Mouse (Mus musculus): ENCODE measurements around the gene Mfap1b.

Gene Mfap1b

DNA sequence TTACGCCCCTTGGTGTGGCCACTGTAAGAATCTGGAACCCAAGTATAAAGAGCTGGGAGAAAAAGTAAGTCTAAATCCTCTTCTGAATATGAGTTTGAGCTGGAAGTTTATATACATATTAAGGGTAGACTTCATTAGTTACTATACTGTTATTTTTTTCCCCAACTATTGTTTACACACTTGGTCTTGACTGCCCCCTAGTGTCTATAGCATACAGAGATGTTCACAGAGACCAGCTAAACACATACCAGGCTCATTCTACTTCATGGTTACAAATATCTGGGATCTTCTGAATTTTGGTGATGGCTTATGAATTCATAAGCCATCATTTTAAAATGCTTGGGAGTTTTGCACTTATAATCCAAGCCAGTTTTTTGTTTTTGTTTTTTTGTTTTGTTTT lies 39.0 kb downstream of the Mfap1b start:
- peak; percentile 48 for DNase-seq (ENCODE audit: low spot score)

DNA sequence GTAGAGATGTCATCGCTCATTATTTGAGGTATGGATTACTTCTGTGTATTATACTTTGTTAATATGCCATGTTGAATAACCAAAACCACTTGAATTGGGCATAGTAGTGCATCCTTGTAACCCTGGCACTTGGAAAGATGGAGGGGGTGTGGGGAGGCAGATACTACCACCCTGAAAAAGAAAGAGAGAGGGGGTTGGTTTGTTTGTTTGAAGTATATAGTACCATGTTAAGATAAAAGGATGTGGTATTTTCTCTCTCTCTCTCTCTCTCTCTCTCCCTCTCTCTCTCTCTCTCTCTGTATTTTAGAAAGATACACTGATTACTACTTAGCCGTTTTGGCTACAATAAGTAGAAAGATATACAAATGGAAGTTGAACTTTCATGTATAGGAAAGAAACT lies 48.0 kb downstream of the Mfap1b start:
- DNase-seq (ENCODE audit: low spot score): no peak

DNA sequence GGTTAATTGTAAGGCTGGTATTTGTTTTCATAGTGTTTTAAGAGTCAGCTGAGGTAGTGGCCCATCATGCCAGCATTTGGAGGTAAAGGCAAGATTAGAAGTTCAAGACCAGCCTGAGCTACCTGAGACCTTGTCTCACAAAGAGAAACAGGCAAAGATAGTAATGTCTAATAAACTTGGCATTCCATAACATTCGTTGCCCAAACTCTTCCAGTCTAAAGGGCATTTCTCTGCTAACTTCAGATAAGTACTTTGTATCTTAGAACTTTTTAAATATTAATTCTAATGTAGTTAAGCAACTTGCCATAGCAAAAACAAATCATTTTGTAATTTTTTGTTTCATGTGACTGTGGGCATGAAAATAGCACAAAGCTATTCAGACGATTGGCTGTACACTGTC lies 50.7 kb downstream of the Mfap1b start:
- no peak for DNase-seq (ENCODE audit: low spot score)

DNA sequence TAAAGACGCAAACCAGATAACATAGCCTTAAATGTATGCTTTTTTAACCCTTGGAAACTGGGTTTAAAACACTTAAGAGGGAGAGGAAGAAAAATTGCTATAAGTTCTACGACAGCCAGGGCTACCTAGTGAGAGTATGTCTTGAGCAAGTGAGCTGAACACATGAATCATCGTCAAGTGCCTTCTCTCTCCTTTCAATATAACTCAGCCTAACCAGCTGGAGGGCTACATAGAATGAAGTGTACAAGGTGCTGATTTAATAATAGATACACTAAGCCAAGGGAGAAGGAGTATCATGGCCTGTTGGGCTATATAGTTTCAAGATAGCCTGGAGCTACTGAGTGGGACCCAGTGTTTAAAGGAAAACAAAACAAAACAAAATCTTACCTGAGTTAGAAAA lies 55.4 kb downstream of the Mfap1b start:
- DNase-seq (ENCODE audit: low spot score): no peak

DNA sequence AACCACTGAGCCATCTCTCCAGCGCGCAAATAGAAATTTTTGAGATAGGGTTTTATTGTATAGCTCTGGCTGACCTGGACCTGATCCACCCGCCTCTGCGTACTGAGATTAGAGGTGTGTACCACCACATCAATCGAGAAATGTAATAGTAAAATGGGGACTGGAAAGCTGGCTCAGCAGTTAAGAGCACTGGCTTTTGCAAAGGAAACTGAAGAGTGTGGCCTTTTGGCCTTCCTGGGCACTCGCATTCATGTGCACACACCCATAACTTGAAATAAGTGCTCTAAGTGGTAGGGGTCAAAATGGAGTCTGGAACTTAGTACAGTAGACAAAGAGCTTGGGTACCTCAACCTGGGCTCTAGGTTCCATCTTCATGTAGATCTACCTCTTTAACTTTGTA lies 57.5 kb downstream of the Mfap1b start:
- no peak for DNase-seq (ENCODE audit: low spot score)

DNA sequence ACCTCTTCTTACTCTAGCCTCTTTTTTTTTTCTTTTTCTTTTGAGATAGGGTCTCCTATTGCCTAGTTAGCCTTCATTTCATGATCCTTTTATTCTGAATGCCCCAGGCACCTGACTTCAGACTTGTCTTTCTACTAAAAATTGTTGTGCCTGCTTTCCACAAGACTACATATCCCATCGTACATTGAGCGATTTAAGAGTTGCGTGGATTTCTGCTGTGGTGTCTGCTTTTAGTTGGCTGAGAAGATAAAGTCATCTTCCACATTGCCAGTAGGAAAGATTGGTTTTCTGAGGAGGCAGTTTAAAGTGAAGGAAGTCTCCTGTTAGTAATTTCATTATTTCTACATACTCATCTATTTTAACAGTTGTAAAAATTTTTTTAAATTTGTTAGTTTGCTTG lies 58.3 kb downstream of the Mfap1b start:
- DNase-seq (ENCODE audit: low spot score): no peak

DNA sequence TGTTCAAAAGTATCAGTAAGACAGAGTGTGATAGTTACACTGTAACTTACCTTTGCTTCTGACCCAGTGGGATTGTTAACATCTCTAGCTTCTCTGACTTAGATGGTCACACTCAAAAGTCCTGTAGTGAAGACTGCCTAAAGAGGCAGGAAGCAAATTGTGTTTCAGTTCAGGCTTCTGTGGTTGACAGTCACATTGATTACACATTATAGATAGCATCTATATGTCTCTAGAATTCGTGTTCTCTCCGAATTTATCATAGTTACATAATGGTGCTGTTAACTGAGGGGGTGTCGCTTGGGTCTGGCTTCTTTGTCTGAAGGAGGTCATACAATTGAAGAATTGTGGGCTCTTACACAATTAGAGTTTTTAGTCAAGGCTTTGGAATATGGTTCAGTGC lies 58.8 kb downstream of the Mfap1b start:
- DNase-seq (ENCODE audit: low spot score): no peak

DNA sequence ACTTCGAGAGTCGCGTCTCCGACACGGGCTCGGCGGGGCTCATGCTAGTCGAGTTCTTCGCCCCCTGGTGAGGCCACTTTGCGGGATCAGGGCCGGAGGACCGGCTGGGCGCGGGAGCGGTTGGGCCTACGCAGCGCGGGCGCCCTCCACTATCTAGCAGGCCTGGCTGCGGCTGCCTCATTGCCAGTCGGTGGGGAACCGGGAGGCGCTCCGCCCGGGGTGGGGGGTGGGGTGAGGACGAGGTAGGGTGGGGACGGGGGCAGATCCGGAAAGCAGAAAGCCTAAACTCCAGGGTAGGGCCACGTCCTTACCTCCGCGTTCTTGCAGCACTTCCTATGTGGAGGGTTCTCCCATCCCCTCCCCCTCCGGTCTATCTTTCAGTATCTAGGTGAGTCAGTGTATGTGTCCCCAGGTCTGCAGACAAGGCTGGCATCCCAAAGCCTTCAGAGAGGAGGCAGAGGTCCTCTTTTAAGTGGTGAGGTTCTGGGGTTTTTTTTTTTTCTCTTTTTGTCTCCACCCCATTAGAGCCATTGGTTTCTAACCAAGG lies 59.7 kb downstream of the Mfap1b start:
- peak; percentile 57 for DNase-seq (ENCODE audit: low spot score)

DNA sequence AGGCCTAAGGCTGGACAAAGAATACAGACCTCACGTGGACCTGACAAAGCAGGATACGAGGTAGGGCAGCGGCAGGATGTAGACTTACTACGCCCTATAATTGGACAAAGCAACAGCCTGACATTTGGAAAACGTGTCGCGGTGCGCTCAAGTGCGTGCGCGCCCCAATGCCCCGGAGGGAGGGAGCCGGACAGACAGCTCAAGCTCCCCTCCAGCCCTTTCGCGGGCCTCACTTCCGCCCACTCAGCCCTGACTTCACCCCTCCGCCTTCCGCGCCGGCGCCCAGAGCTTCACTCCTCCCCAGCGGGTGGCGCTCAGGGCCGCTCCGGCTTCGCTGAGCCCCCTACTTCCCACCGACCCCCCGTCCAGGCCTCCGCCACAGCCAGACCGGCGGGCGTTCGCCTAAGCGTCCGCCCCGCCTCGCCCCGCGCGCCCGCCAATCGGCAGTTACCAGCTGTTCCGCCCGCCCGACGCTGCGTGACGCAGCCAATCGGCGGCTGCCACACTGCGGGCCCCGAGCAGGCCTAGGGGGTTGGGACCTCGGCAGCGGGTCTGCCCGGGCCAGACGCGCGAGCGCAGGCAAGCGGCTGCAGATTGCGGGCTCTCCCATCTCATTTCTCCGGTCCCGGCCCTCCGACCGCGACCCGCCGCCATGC lies 60.4 kb downstream of the Mfap1b start, which contains the start of the genes Pdia3 and Catsper2:
Gene Pdia3, plus strand, starts transcription at position 389 of the 656 bp plus-strand sequence.
Gene Catsper2, minus strand, starts transcription at position 406 of the 656 bp plus-strand sequence.
- peak; percentile 96 for DNase-seq (ENCODE audit: low spot score)

DNA sequence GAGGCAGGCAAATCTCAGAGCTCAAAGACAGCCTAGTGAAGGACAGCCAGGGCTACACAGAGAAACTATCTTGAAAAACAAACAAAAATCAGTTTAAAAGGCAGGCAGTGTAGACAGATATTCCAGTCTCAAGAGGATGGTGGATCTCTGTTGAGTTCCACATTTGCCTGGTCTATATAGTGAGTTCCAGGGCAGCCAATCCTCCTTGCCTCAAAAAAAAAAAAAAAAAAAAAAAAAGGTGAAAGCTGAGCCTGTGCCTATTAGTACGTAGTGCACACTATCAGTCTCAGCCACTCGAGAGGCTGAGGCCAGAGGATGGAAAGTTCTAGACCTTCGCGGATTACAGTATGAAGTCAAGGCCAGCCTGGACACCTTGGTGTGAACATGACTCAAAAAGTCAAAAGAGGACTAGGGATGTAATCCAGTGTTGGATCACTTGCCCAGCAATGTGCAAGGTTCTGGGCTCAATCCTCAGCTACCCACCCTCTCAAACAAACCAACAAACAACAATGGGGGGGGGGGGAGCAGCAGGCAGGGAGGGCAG lies 61.0 kb downstream of the Mfap1b start:
- peak; percentile 42 for DNase-seq (ENCODE audit: low spot score)
